Mouse (Mus musculus): ENCODE results near the gene Krt27. TPM values are rescaled to one million over a fixed set of nuclear protein-coding genes. Genes with fewer than 3 reads are reported as not detected.

Krt27 gene
- polyA plus RNA-seq (2012; rRNA removed), result not detected in 2 replicates

GRCm38 (mm10) chr11:99351004-99351403, at the start of gene Krt27:
Gene Krt27 (minus strand): TSS chr11:99351104.
- no peak for DNase-seq (ENCODE audit: low spot score)

DNA sequence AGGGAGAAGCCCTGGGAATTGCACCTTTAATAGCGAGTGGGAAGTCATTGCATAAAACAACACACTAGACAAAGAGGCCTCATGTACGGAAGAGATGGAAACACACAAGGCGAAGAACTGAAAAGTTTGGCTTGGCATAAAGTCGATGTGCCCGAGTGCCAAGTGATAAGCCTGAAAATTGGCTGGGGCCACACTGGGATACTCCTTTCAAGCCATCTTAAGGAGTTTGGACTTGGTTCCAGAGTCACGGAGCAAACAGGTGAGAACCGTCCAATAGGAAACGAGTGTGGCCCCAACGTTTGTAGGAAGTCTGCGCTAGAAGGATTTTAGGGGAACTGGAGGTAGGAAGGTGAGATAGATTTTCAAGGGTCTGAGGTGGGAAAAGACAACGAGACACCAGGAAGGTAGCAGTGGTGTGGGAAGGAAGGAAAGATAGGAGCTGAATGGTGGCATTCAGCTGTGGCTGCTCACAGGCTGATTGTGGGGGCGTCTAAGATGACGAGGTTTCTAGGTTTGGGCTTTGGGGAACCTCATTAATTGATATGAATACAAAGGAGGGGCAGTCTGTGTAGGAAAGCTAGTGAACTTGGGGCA, 49.1 kb upstream of the Krt27 start:
- no peak for DNase-seq (ENCODE audit: low spot score)

- no peak for DNase-seq (ENCODE audit: low spot score)
Measured at GRCm38 (mm10) chr11:99398832-99399231, 47.9 kb upstream of the Krt27 start.

GRCm38 (mm10) chr11:99398084-99398483, 47.2 kb upstream of the Krt27 start:
- no peak for DNase-seq (ENCODE audit: low spot score)

GRCm38 (mm10) chr11:99396661-99397060, 45.8 kb upstream of the Krt27 start:
- DNase-seq (ENCODE audit: low spot score), result no peak

GRCm38 (mm10) chr11:99396034-99396433, 45.1 kb upstream of the Krt27 start:
- DNase-seq (ENCODE audit: low spot score), result no peak

DNA sequence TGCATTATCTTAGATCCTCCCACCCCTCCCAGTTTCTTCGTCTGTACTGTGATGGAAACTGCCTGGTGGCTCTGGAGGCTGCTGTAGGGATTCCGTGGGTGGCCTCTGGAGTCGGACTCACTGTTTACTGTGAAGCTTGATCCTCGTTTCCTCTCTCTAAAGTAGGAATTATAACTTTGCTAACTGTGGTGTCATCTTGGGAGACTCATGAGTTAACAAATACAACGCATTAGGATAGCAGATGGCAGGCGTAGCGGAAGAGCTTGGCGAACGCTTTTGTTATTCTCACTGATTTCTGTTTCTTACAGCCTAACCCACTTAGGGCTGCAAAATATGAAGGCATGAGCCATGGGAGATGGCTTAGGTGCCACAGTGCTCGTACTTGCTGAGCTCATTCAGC, 41.6 kb upstream of the Krt27 start:
- no peak for DNase-seq (ENCODE audit: low spot score)

DNA sequence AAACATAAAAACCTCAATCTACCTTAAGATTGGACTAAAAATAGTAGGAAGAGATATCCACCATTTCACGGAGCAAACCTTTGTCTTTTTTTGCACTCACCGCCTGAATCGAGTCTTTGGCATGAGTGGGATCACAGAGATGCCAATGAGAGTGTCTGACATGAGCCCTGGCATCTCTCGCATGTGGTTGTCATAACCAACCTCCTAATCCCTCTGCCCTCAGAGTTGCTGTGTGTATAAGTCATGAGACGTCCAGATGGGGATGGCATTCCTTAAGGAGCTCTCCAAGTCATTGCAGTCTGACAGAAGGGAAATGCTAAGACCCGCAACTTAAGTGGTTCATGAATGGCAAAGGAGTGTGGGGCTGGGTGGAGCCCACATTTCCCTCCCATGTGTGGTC, 40.5 kb upstream of the Krt27 start:
- DNase-seq (ENCODE audit: low spot score), result no peak

GRCm38 (mm10) chr11:99390866-99391265, 40.0 kb upstream of the Krt27 start:
- no peak for DNase-seq (ENCODE audit: low spot score)

- no peak for DNase-seq (ENCODE audit: low spot score)
Measured at GRCm38 (mm10) chr11:99389264-99389663, 38.4 kb upstream of the Krt27 start, which contains the start of gene Krt10. Gene Krt10 (minus strand): TSS chr11:99389364.

DNA sequence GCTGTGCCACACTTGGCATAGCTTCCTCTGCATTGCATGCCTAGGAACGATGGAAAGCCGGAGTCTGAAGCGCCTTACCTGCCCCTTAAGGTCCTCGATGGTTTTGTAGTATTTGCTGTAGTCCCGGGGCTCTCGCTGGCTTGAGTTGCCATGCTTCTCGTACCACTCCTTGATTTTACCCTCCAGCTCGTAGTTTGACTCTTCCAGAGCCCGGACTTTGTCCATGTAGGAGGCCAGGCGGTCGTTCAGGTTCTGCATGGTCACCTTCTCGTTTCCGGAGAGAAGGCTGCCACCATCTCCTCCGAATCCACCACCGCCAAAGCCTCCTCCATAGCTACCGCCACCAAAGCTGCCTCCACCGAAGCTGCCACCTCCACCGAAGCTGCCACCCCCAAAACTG, 37.8 kb upstream of the Krt27 start:
- DNase-seq (ENCODE audit: low spot score), result no peak

GRCm38 (mm10) chr11:99385813-99386721, 35.2 kb upstream of the Krt27 start:
- DNase-seq (ENCODE audit: low spot score), result peak; percentile 84

DNA sequence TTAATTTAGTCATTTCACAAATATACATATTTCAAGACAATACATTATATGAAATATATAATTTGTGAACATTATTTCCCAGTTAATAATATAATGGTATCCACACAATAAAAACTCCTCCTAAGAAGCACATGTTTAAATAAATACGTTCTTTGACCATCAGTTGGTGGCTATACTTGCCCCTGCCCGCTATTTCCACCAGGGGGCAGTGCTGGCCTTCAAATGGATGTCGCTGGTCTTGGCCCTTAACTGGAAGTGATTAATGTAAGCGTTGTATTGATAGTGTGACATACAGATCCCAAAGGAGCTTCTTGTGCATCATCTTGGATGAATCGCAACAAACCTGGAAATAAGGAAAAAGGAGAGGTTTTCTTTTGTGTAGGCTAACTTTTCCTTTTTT, 28.7 kb upstream of the Krt27 start:
- DNase-seq (ENCODE audit: low spot score), result peak; percentile 42

GRCm38 (mm10) chr11:99374803-99375202, 23.9 kb upstream of the Krt27 start, which contains the start of gene Krt28:
Gene Krt28 (minus strand): TSS chr11:99374903.
- no peak for DNase-seq (ENCODE audit: low spot score)

DNA sequence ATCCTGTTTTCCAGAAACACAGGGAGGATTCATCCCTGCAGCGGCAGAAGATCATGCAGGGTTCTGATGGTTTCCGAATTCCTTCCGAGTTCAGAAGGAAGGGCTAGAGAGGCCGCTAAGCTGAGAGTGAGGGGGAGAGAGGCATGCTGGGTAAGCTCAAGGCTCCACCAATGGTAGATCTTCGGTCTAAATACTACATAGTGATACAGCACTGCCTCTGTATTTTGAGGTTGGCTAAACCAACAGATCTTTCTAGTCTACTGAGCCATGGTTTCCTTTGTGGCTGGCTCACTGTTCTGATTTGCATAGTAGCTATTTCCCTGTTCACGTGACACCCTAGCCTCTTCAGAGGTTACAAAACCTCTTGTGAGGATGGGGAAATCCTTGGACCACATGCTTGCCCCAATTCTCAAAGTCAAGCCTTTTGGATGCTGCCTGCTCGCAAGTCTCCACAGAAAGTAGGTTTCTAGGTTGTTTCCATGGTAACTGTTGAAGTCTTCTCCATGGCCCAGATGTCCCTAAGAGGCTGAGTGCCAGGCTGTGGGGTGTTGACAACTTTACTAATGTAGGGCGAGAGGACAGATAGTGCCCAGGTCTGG, 19.0 kb upstream of the Krt27 start:
- no peak for DNase-seq (ENCODE audit: low spot score)

- no peak for DNase-seq (ENCODE audit: low spot score)
Measured at GRCm38 (mm10) chr11:99369229-99369628, 18.3 kb upstream of the Krt27 start.

DNA sequence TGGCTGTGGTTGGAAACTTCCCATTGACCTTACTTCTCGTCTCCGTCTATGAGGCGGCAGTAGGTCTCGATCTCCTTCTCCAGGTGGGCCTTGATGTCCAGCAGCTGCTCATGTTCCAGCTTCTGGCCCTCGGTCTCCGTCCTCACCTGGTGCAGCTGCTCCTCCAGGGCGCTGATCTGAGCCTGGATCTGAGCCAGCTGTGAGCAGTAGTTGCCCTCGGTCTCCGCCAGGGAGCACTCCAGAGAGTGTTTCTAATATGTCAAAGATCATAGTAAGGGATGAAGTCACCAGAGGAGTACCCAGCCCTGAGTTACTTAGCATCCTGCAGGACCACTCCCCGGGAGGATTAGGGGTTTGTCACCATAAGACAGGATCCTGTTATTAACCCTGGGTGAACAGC, 15.9 kb upstream of the Krt27 start:
- DNase-seq (ENCODE audit: low spot score), result no peak

DNA sequence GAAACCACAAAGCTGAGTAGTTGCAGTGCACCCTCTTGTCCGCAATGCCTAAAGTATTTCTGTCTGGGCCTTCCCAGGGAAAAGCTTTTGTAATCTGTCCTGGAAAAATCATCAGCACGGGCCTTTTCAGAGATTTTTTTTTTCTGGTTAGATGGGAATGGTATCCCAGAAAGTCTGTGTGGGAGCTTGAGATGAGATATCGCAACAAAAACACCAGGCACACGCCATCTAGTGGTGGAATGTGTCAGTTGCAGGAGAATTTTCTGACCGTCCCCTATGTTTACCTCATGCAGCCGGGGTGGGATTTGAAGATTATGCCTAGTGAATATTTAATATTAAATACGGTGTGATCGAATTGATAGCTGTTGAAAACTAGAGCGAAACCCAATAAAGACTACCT, 13.5 kb upstream of the Krt27 start:
- DNase-seq (ENCODE audit: low spot score), result no peak

DNA sequence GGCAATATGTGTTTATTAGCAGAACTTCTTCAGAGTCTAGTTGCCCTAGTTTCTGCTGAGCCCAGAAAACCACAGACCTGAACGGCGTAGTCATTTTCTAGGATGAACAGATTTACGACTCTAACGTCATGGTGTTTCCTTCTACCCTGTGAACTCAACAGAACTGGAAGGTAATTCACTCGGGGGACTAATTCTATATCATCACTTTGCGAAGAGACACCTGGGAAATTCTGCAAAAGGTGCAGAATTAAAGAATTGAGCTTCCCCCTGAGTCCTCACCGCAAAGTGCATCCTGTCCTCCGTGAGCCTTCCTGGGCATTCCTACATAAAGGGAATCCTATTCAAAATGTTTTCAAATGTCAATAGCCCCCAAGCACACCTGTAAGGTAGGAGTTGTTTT, 10.5 kb upstream of the Krt27 start:
- DNase-seq (ENCODE audit: low spot score), result no peak

DNA sequence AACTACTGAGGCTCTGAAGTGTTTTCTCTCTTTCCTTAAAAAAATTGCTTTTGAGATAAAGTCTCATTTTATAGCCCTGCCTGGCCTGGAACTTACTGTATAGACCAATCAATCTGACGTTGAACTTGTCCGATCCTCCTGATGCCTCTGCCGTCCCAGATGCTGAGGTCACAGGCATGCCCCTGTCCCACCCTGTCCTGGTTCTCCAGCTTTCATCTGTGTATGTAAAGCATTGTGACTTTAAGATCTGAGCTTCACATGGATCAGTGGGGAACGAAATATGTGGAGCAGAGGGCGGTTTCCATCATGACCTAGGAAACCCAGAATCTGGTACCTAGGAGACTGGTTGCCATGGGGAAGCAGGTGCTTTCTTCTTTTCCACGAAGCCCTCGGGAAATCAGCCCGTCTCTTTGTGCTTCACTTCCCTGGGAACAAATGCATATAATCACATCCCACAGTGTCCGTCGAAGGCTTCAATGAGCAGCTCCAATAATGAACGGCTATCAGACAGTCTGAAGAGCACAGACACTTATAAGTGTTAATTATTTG, 11.5 kb downstream of the Krt27 start:
- no peak for DNase-seq (ENCODE audit: low spot score)

DNA sequence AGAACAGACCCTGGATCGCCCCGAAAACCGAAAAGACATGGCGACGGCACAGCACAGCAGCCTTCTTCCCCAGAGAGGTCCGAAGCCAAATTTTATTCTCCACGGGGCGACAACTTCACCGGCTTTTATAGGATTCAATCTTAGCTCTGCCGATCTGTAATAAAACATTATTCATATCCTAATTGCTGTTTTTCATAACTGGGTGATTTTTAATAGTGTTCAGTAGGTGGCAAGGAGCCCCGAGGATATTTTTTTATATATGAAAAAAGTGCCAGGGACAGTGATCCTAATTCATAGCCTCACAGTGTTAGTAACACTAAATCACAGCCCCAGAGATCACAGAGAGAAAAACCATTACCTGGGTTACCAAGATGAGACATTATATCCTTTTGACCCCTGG, 13.0 kb downstream of the Krt27 start, which contains the start of gene Krt26:
Gene Krt26, minus strand, starts transcription at position 101 of the 400 bp plus-strand sequence.
- no peak for DNase-seq (ENCODE audit: low spot score)

GRCm38 (mm10) chr11:99333426-99333825, 17.5 kb downstream of the Krt27 start:
- DNase-seq (ENCODE audit: low spot score), result no peak

All from urinary bladder, adult 2 months (tissue).